Mouse (Mus musculus) kidney, embryonic 14.5 days (tissue): ENCODE data around the gene Gm17657. TPM values are rescaled to one million over a fixed set of nuclear protein-coding genes. Genes with fewer than 3 reads are reported as not detected.

ENCODE experiments used
- ATAC-seq: fragments of 200-750 bp; cut with Nextera tagmentation; 2 replicates; pipeline ENCODE4 v1.8.0; 2017; ENCODE audit warnings: moderate number of reproducible peaks, mild to moderate bottlenecking, moderate TSS enrichment, moderate library complexity; ENCODE audit not compliant: low FRiP score, low TSS enrichment
- H3K27ac ChIP-seq: fragments of 300-500 bp; sonication (generic); 2 replicates; pipeline ENCODE4 v1.5.1; 2014; ENCODE audit warnings: low read depth, mild to moderate bottlenecking, low read length, moderate library complexity, mixed read lengths
- H3K27me3 ChIP-seq: fragments of 300-500 bp; sonication (generic); 2 replicates; pipeline ENCODE4 v1.6.1; 2014; ENCODE audit warnings: mild to moderate bottlenecking, low read length; ENCODE audit not compliant: control insufficient read depth, insufficient read depth
- H3K36me3 ChIP-seq: fragments of 300-500 bp; sonication (generic); 2 replicates; pipeline ENCODE4 v1.6.1; 2014; ENCODE audit warnings: low read length, mixed read lengths; ENCODE audit not compliant: control insufficient read depth, insufficient read depth
- H3K4me1 ChIP-seq: fragments of 300-500 bp; sonication (generic); 2 replicates; pipeline ENCODE4 v1.6.1; 2014; ENCODE audit warnings: low read length, mixed read lengths; ENCODE audit not compliant: control insufficient read depth, insufficient read depth
- H3K4me2 ChIP-seq: fragments of 300-500 bp; sonication (generic); replicated peaks from 2 replicates; pipeline ENCODE4 v1.6.1; 2014; ENCODE audit warnings: low read depth, mild to moderate bottlenecking, low read length
- H3K4me3 ChIP-seq: fragments of 300-500 bp; sonication (generic); 2 replicates; pipeline ENCODE4 v1.5.1; 2014; ENCODE audit warnings: mild to moderate bottlenecking, low read length
- H3K9ac ChIP-seq: fragments of 300-500 bp; sonication (generic); 2 replicates; pipeline ENCODE4 v1.6.1; 2014; ENCODE audit warnings: low read depth, mild to moderate bottlenecking, low read length, moderate library complexity
- H3K9me3 ChIP-seq: fragments of 300-500 bp; sonication (generic); 2 replicates; pipeline ENCODE4 v1.6.1; 2016; ENCODE audit warnings: low read length; ENCODE audit not compliant: control insufficient read depth
- WGBS: fragments of 180-500 bp; shearing (Covaris S2); extraction: QIAGEN DNeasy Blood & Tissue Kit; methylation state at CpG from one replicate; pipeline ENCODE4 v1.1.7; 2014; 5-methylcytosine and 5-hydroxymethylcytosine counted together
- polyA plus RNA-seq: library from polyadenylated mRNA; unstranded; fragments of >200 nt; fragmentation: Nextera tagmentation; extraction: Ambion mirVana; gene quantifications from 2 replicates; pipeline ENCODE4 v1.2.1, GENCODE M21; 2014

Gm17657 gene
- polyA plus RNA-seq, result not detected in 2 replicates

- no peaks in the 10 kb centered on the region for H3K9me3 ChIP-seq
- H3K27me3 ChIP-seq, result no peaks in the 10 kb centered on the region
- 1% methylated on average over 39 of the region's 44 CpGs for WGBS
- peak within 1 kb of the TSS; percentile 92 for H3K4me2 ChIP-seq
- peak within 1 kb of the TSS; percentile 89 for H3K9ac ChIP-seq
- H3K36me3 ChIP-seq, result no peaks in the 10 kb centered on the region
- H3K4me3 ChIP-seq, result peak within 1 kb of the TSS; percentile 97
- peak; percentile 98 for ATAC-seq
- H3K4me1 ChIP-seq, result peaks cover 19% of the 10 kb centered on the region; the same call in 1 of the 2 replicates
- H3K27ac ChIP-seq, result no peak within 1 kb of the TSS; the same call in 1 of the 2 replicates
Observed at GRCm38 (mm10) chr17:29549543-29550428, at the start of gene Gm17657, which contains the start of gene Tbc1d22b. Gene Gm17657, minus strand, starts transcription at chr17:29549638. Gene Tbc1d22b, plus strand, starts transcription at chr17:29549785.

- H3K9ac ChIP-seq, result no peak overlapping the region
- no peak overlapping the region for H3K4me2 ChIP-seq
- H3K9me3 ChIP-seq, result no peaks in the 10 kb centered on the region
- ATAC-seq, result no peak
- no peak overlapping the region for H3K4me3 ChIP-seq
- H3K27me3 ChIP-seq, result no peaks in the 10 kb centered on the region
- no peaks in the 10 kb centered on the region for H3K4me1 ChIP-seq
- no peak overlapping the region for H3K27ac ChIP-seq
- 92% methylated on average over 14 of the region's 14 CpGs for WGBS
- peaks cover 35% of the 10 kb centered on the region for H3K36me3 ChIP-seq
Observed at GRCm38 (mm10) chr17:29599051-29599450, 49.6 kb upstream of the Gm17657 start.

- Histone ChIP-seq H3K27me3 (no peaks in the 10 kb centered on the region), H3K4me2 (no peak overlapping the region), H3K9ac (no peak overlapping the region), H3K4me1 (no peaks in the 10 kb centered on the region), H3K4me3 (no peak overlapping the region), H3K27ac (no peak overlapping the region), H3K36me3 (peaks cover 31% of the 10 kb centered on the region), H3K9me3 (no peaks in the 10 kb centered on the region)
- no peak for ATAC-seq
- WGBS, result 81% methylated on average over 13 of the region's 13 CpGs
Observed at GRCm38 (mm10) chr17:29596771-29597132, 47.3 kb upstream of the Gm17657 start.

GRCm38 (mm10) chr17:29595891-29596770 is 46.7 kb upstream of the Gm17657 start:
- no peak for ATAC-seq
- Histone ChIP-seq H3K4me2 (no peak overlapping the region), H3K4me1 (no peaks in the 10 kb centered on the region), H3K27ac (no peak overlapping the region), H3K4me3 (no peak overlapping the region), H3K27me3 (no peaks in the 10 kb centered on the region), H3K9ac (no peak overlapping the region), H3K9me3 (no peaks in the 10 kb centered on the region), H3K36me3 (peaks cover 28% of the 10 kb centered on the region)
- WGBS, result 79% methylated on average over 15 of the region's 15 CpGs

- no peak overlapping the region for H3K4me2 ChIP-seq
- ATAC-seq, result no peak
- H3K4me1 ChIP-seq, result peaks cover 3% of the 10 kb centered on the region; the same call in 1 of the 2 replicates
- 60% methylated on average over 11 of the region's 11 CpGs for WGBS
- H3K9me3 ChIP-seq, result no peaks in the 10 kb centered on the region
- H3K36me3 ChIP-seq, result peaks cover 9% of the 10 kb centered on the region; the same call in 1 of the 2 replicates
- H3K27ac ChIP-seq, result no peak overlapping the region
- no peak overlapping the region for H3K4me3 ChIP-seq
- H3K27me3 ChIP-seq, result no peaks in the 10 kb centered on the region
- H3K9ac ChIP-seq, result no peak overlapping the region
Observed at GRCm38 (mm10) chr17:29589221-29589898, 39.9 kb upstream of the Gm17657 start.

GRCm38 (mm10) chr17:29586921-29587320 is 37.5 kb upstream of the Gm17657 start:
- Histone ChIP-seq H3K9ac (no peak overlapping the region), H3K4me3 (no peak overlapping the region), H3K4me2 (no peak overlapping the region), H3K36me3 (peaks cover 11% of the 10 kb centered on the region; the same call in 1 of the 2 replicates), H3K27me3 (no peaks in the 10 kb centered on the region), H3K4me1 (peaks cover 3% of the 10 kb centered on the region; the same call in 1 of the 2 replicates), H3K9me3 (no peaks in the 10 kb centered on the region), H3K27ac (no peak overlapping the region)
- no peak for ATAC-seq
- WGBS, result 85% methylated on average over 9 of the region's 9 CpGs

GRCm38 (mm10) chr17:29585446-29585845 is 36.0 kb upstream of the Gm17657 start:
- H3K36me3 ChIP-seq, result peaks cover 24% of the 10 kb centered on the region; the same call in 1 of the 2 replicates
- H3K4me3 ChIP-seq, result no peak overlapping the region
- WGBS, result 91% methylated on average over 6 of the region's 6 CpGs
- H3K4me2 ChIP-seq, result no peak overlapping the region
- no peaks in the 10 kb centered on the region for H3K27me3 ChIP-seq
- H3K9me3 ChIP-seq, result no peaks in the 10 kb centered on the region
- H3K27ac ChIP-seq, result no peak overlapping the region
- no peak for ATAC-seq
- no peak overlapping the region for H3K9ac ChIP-seq
- H3K4me1 ChIP-seq, result peaks cover 3% of the 10 kb centered on the region; the same call in 1 of the 2 replicates

GRCm38 (mm10) chr17:29584737-29585136 is 35.3 kb upstream of the Gm17657 start:
- no peaks in the 10 kb centered on the region for H3K9me3 ChIP-seq
- no peak overlapping the region for H3K4me3 ChIP-seq
- peaks cover 31% of the 10 kb centered on the region for H3K36me3 ChIP-seq
- no peak overlapping the region for H3K9ac ChIP-seq
- whole genome bisulfite sequencing, result 87% methylated on average over 3 of the region's 3 CpGs
- H3K27ac ChIP-seq, result no peak overlapping the region
- no peaks in the 10 kb centered on the region for H3K27me3 ChIP-seq
- no peak for ATAC-seq
- no peak overlapping the region for H3K4me2 ChIP-seq
- peaks cover 3% of the 10 kb centered on the region; the same call in 1 of the 2 replicates for H3K4me1 ChIP-seq
